Mouse (Mus musculus): ENCODE measurements at regions not wholly inside any gene's neighbourhood (a gene's known extent, or its start where the extent isn't known, plus 50 kb on each side); places are given as distances from the start of the nearest gene placed in this dataset.

GRCm38 (mm10) chr4:34475792-34476448, 74.8 kb upstream of the Akirin2 start:
- DNase-seq (ENCODE audit: low read depth, low spot score) = no peak
- no peak overlapping the region for H3K27ac ChIP-seq (ENCODE audit: control insufficient read depth, low read depth, low read length)
- no peaks in the 10 kb centered on the region; a peak in 1 of 4 replicates for H3K27me3 ChIP-seq (ENCODE audit: control insufficient read depth in 1 of 2, insufficient read depth in 2 of 2, low read length in 2 of 2)
- H3K4me1 ChIP-seq (ENCODE audit: control insufficient read depth in 1 of 2, insufficient read depth in 2 of 2, low read length in 2 of 2) = no peaks in the 10 kb centered on the region
- no peak overlapping the region for H3K4me3 ChIP-seq (ENCODE audit: control insufficient read depth in 1 of 2, insufficient read depth in 1 of 2, low read depth in 2 of 2, low read length in 2 of 2)
- TF ChIP-seq MYB (IDR thresholded peaks at IDR 0.05; ENCODE audit: low read depth, low read length) (no peak), USF2 (IDR thresholded peaks at IDR 0.05; ENCODE audit: borderline replicate concordance in 1 of 2, insufficient read depth in 1 of 2, low read depth in 1 of 2, low read length in 2 of 2) (no peak), ETS1 (IDR thresholded peaks at IDR 0.05; ENCODE audit: low read depth, low read length) (no peak), ZMIZ1 (IDR thresholded peaks at IDR 0.05; ENCODE audit: low read depth, low read length) (no peak), GABPA (IDR thresholded peaks at IDR 0.05; ENCODE audit: low read depth, low read length) (no peak), POLR2AphosphoS5 (IDR thresholded peaks at IDR 0.05; ENCODE audit: borderline replicate concordance, low read depth, low read length) (no peak), ELF1 (IDR thresholded peaks at IDR 0.05; ENCODE audit: low read depth, low read length) (no peak), SIN3A (IDR thresholded peaks at IDR 0.05; ENCODE audit: low read length) (no peak), UBTF (IDR thresholded peaks at IDR 0.05; ENCODE audit: borderline replicate concordance, insufficient read depth, low read depth, low read length) (no peak)
- no peaks in the 10 kb centered on the region for H3K36me3 ChIP-seq (ENCODE audit: control insufficient read depth in 1 of 2, insufficient read depth in 2 of 2, low read length in 2 of 2)
- H3K9me3 ChIP-seq (replicated peaks; ENCODE audit: insufficient read depth, low read length) = no peaks in the 10 kb centered on the region
- no peak overlapping the region for H3K9ac ChIP-seq (ENCODE audit: control insufficient read depth, low read depth, low read length, poor library complexity, severe bottlenecking)
- no peaks in the 10 kb centered on the region for H3K79me2 ChIP-seq (ENCODE audit: control insufficient read depth, insufficient read depth, low read length, poor library complexity)

- Histone ChIP-seq H3K9me3 (replicated peaks; ENCODE audit: insufficient read depth, low read length) (no peaks in the 10 kb centered on the region), H3K27me3 (ENCODE audit: control insufficient read depth in 1 of 2, insufficient read depth in 2 of 2, low read length in 2 of 2) (no peaks in the 10 kb centered on the region; a peak in 1 of 4 replicates), H3K4me3 (ENCODE audit: control insufficient read depth in 1 of 2, insufficient read depth in 1 of 2, low read depth in 2 of 2, low read length in 2 of 2) (no peak overlapping the region), H3K9ac (ENCODE audit: control insufficient read depth, low read depth, low read length, poor library complexity, severe bottlenecking) (no peak overlapping the region), H3K4me1 (ENCODE audit: control insufficient read depth in 1 of 2, insufficient read depth in 2 of 2, low read length in 2 of 2) (no peaks in the 10 kb centered on the region), H3K79me2 (ENCODE audit: control insufficient read depth, insufficient read depth, low read length, poor library complexity) (no peaks in the 10 kb centered on the region), H3K27ac (ENCODE audit: control insufficient read depth, low read depth, low read length) (no peak overlapping the region), H3K36me3 (ENCODE audit: control insufficient read depth in 1 of 2, insufficient read depth in 2 of 2, low read length in 2 of 2) (no peaks in the 10 kb centered on the region)
- DNase-seq (ENCODE audit: low read depth, low spot score) = no peak
- TF ChIP-seq CHD2 (IDR thresholded peaks at IDR 0.05; ENCODE audit: low read length) (no peak), UBTF (IDR thresholded peaks at IDR 0.05; ENCODE audit: borderline replicate concordance, insufficient read depth, low read depth, low read length) (no peak), SIN3A (IDR thresholded peaks at IDR 0.05; ENCODE audit: low read length) (no peak), E2F4 (IDR thresholded peaks at IDR 0.05; ENCODE audit: borderline replicate concordance, low read depth, low read length) (no peak), KAT2A (conservative IDR thresholded peaks at IDR 0.05; ENCODE audit: low read depth, low read length) (no peak), TAL1 (IDR thresholded peaks at IDR 0.05; ENCODE audit: low read length) (no peak), POLR2AphosphoS5 (IDR thresholded peaks at IDR 0.05; ENCODE audit: borderline replicate concordance, low read depth, low read length) (no peak), POLR2A (IDR thresholded peaks at IDR 0.05; ENCODE audit: control insufficient read depth in 1 of 2, insufficient read depth in 1 of 2, low read depth in 1 of 2, low read length in 2 of 2, poor library complexity in 1 of 2) (no peak), EP300 (IDR thresholded peaks at IDR 0.05; ENCODE audit: low read depth in 1 of 2, low read length in 2 of 2) (no peak), BHLHE40 (IDR thresholded peaks at IDR 0.05; ENCODE audit: borderline replicate concordance, low read depth, low read length) (no peak), ZKSCAN1 (IDR thresholded peaks at IDR 0.05; ENCODE audit: low read depth, low read length) (no peak), POLR2AphosphoS2 (IDR thresholded peaks at IDR 0.05; ENCODE audit: low read length) (no peak), MYC (IDR thresholded peaks at IDR 0.05; ENCODE audit: low read depth, low read length) (no peak), CHD1 (IDR thresholded peaks at IDR 0.05; ENCODE audit: low read depth, low read length) (no peak), RAD21 (IDR thresholded peaks at IDR 0.05; ENCODE audit: low read depth, low read length) (no peak), MYB (IDR thresholded peaks at IDR 0.05; ENCODE audit: low read depth, low read length) (no peak), NRF1 (IDR thresholded peaks at IDR 0.05; ENCODE audit: insufficient read depth, low read depth, low read length, poor library complexity, severe bottlenecking) (no peak)
Measured at GRCm38 (mm10) chr4:34484273-34484672, 66.5 kb upstream of the Akirin2 start.
